Mouse (Mus musculus) adrenal gland (tissue): ENCODE measurements at regions not wholly inside any gene's neighbourhood (a gene's known extent, or its start where the extent isn't known, plus 50 kb on each side); places are given as distances from the start of the nearest gene placed in this dataset.
"Not testable (repeated sequence)": the region's sequence is repeated elsewhere in the genome, so short reads cannot be mapped to it uniquely, and the experiment has no call there.

ENCODE experiments used
- intact Hi-C: fragments of 180-260 bp; cut with DNase I; formaldehyde crosslinking; loops from one replicate; pipeline ENCODE4 v1.15.1; 2025

GRCm38 (mm10) chr12:51294971-51295477 is 52.8 kb upstream of the G2e3 start:
- intact Hi-C loops = no loop called here

GRCm38 (mm10) chr12:51278358-51278757 is 69.5 kb upstream of the G2e3 start:
- intact Hi-C loops = no loop called here

GRCm38 (mm10) chr12:51275818-51276538 is 71.9 kb upstream of the G2e3 start:
- intact Hi-C loops = no loop called here

GRCm38 (mm10) chr12:51273486-51273885 is 74.4 kb upstream of the G2e3 start:
- intact Hi-C loops = no loop called here

- intact Hi-C loops = no loop called here
Measured at GRCm38 (mm10) chr12:51242839-51243238, 105.0 kb upstream of the G2e3 start.

- intact Hi-C loops = no loop called here
Measured at GRCm38 (mm10) chr12:51241131-51241781, 106.6 kb upstream of the G2e3 start.

GRCm38 (mm10) chr12:51211691-51212090 is 136.2 kb upstream of the G2e3 start:
- intact Hi-C loops = no loop called here

- intact Hi-C loops = no loop called here
Measured at GRCm38 (mm10) chr12:51196289-51196688, 151.6 kb upstream of the G2e3 start.

GRCm38 (mm10) chr12:51195136-51195535 is 152.7 kb upstream of the G2e3 start:
- intact Hi-C loops = no loop called here

- intact Hi-C loops = no loop called here
Measured at GRCm38 (mm10) chr12:51190754-51191153, 157.1 kb upstream of the G2e3 start.

GRCm38 (mm10) chr12:51190186-51190585 is 157.7 kb upstream of the G2e3 start:
- intact Hi-C loops = no loop called here

- intact Hi-C loops = loop anchor here (10.0 kb wide), 1 partner anchor 1813 kb away; no protein-coding TSS in a partner anchor
Measured at GRCm38 (mm10) chr12:51188229-51188628, 159.6 kb upstream of the G2e3 start.

GRCm38 (mm10) chr12:51187726-51188125 is 160.1 kb upstream of the G2e3 start:
- intact Hi-C loops = loop anchor here (10.0 kb wide), 1 partner anchor 1813 kb away; no protein-coding TSS in a partner anchor

- intact Hi-C loops = loop anchor here (10.0 kb wide), 1 partner anchor 1811 kb away; no protein-coding TSS in a partner anchor
Measured at GRCm38 (mm10) chr12:51185751-51186150, 162.1 kb upstream of the G2e3 start.

- intact Hi-C loops = no loop called here
Measured at GRCm38 (mm10) chr12:51174906-51175756, 172.7 kb upstream of the G2e3 start.

- intact Hi-C loops = no loop called here
Measured at GRCm38 (mm10) chr12:51165186-51165585, 182.7 kb upstream of the G2e3 start.

- intact Hi-C loops = no loop called here
Measured at GRCm38 (mm10) chr12:51160995-51161394, 186.9 kb upstream of the G2e3 start.

- intact Hi-C loops = no loop called here
Measured at GRCm38 (mm10) chr12:51160122-51160521, 187.7 kb upstream of the G2e3 start.

- intact Hi-C loops = no loop called here
Measured at GRCm38 (mm10) chr12:51147963-51148362, 199.9 kb upstream of the G2e3 start.

- intact Hi-C loops = no loop called here
Measured at GRCm38 (mm10) chr12:51143840-51144239, 204.0 kb upstream of the G2e3 start.

- intact Hi-C loops = no loop called here
Measured at GRCm38 (mm10) chr12:51143196-51143595, 204.7 kb upstream of the G2e3 start.

GRCm38 (mm10) chr12:51133676-51134075 is 214.2 kb upstream of the G2e3 start:
- intact Hi-C loops = not testable (repeated sequence)
